Mouse (Mus musculus) liver, embryonic 16.5 days (tissue): ENCODE results near the gene Sun2. TPM values are rescaled to one million over a fixed set of nuclear protein-coding genes. Genes with fewer than 3 reads are reported as not detected.

Source experiments
- ATAC-seq: fragments of 200-750 bp; cut with Nextera tagmentation; 2 replicates; pipeline ENCODE4 v1.8.0; 2017; ENCODE audit warnings: low read depth, mild to moderate bottlenecking, moderate number of reproducible peaks, moderate library complexity
- H3K27ac ChIP-seq: fragments of 300-500 bp; sonication (generic); 2 replicates; pipeline ENCODE4 v1.5.1; 2014; ENCODE audit warnings: mild to moderate bottlenecking, low read length
- H3K27me3 ChIP-seq: fragments of 300-500 bp; sonication (generic); 2 replicates; pipeline ENCODE4 v1.6.1; 2014; ENCODE audit warnings: low read depth, low read length, mixed read lengths; ENCODE audit not compliant: control insufficient read depth, insufficient read depth
- H3K36me3 ChIP-seq: fragments of 300-500 bp; sonication (generic); 2 replicates; pipeline ENCODE4 v1.6.1; 2014; ENCODE audit warnings: mild to moderate bottlenecking; ENCODE audit not compliant: control insufficient read depth, insufficient read depth
- H3K4me1 ChIP-seq: fragments of 300-500 bp; sonication (generic); 2 replicates; pipeline ENCODE4 v1.6.1; 2014; ENCODE audit warnings: low read depth, low read length, mixed read lengths; ENCODE audit not compliant: control insufficient read depth
- H3K4me2 ChIP-seq: fragments of 300-500 bp; sonication (generic); 2 replicates; pipeline ENCODE4 v1.6.1; 2014; ENCODE audit warnings: low read depth, low read length, mixed read lengths
- H3K4me3 ChIP-seq: fragments of 300-500 bp; sonication (generic); 2 replicates; pipeline ENCODE4 v1.5.1; 2014; ENCODE audit warnings: low read depth, mild to moderate bottlenecking, low read length
- H3K9ac ChIP-seq: fragments of 300-500 bp; sonication (generic); 2 replicates; pipeline ENCODE4 v1.6.1; 2014; ENCODE audit warnings: low read depth, low read length
- H3K9me3 ChIP-seq: fragments of 300-500 bp; sonication (generic); replicated peaks from 2 replicates; pipeline ENCODE4 v1.6.1; 2016; ENCODE audit warnings: low read length; ENCODE audit not compliant: control insufficient read depth
- WGBS: fragments of 180-500 bp; shearing (Covaris S2); extraction: QIAGEN DNeasy Blood & Tissue Kit; methylation state at CpG from one replicate; pipeline ENCODE4 v1.1.7; 2014; ENCODE audit not compliant: insufficient replicate concordance; 5-methylcytosine and 5-hydroxymethylcytosine counted together
- polyA plus RNA-seq: library from polyadenylated mRNA; unstranded; fragments of >200 nt; fragmentation: Nextera tagmentation; extraction: Ambion mirVana; gene quantifications from 2 replicates; pipeline ENCODE4 v1.2.1, GENCODE M21; 2015

Sun2 gene
- polyA plus RNA-seq, 1 experiment from 2014 or later = 3.0 TPM

GRCm38 (mm10) chr15:79763601-79764246, 21.4 kb upstream of the Sun2 start:
- ATAC-seq = no peak
- H3K27ac ChIP-seq = no peak overlapping the region
- no peak overlapping the region for H3K4me2 ChIP-seq
- 77% methylated on average over 7 of the region's 7 CpGs for WGBS
- H3K27me3 ChIP-seq = no peaks in the 10 kb centered on the region
- no peak overlapping the region for H3K9ac ChIP-seq
- no peak overlapping the region for H3K4me3 ChIP-seq
- no peaks in the 10 kb centered on the region for H3K36me3 ChIP-seq
- H3K4me1 ChIP-seq = no peaks in the 10 kb centered on the region; the same call in 1 of the 2 replicates
- no peaks in the 10 kb centered on the region for H3K9me3 ChIP-seq

- no peak overlapping the region for H3K4me3 ChIP-seq
- no peak for ATAC-seq
- H3K9me3 ChIP-seq = no peaks in the 10 kb centered on the region
- no peaks in the 10 kb centered on the region for H3K36me3 ChIP-seq
- H3K4me1 ChIP-seq = no peaks in the 10 kb centered on the region
- 72% methylated on average over 9 of the region's 9 CpGs for WGBS
- no peaks in the 10 kb centered on the region for H3K27me3 ChIP-seq
- no peak overlapping the region for H3K27ac ChIP-seq
- no peak overlapping the region for H3K4me2 ChIP-seq
- H3K9ac ChIP-seq = no peak overlapping the region
Observed at GRCm38 (mm10) chr15:79763001-79763400, 20.7 kb upstream of the Sun2 start.

- H3K9ac ChIP-seq = no peak overlapping the region
- no peak for ATAC-seq
- H3K4me2 ChIP-seq = no peak overlapping the region
- H3K27me3 ChIP-seq = no peaks in the 10 kb centered on the region
- H3K9me3 ChIP-seq = no peaks in the 10 kb centered on the region
- H3K4me1 ChIP-seq = no peaks in the 10 kb centered on the region
- no peak overlapping the region for H3K27ac ChIP-seq
- H3K36me3 ChIP-seq = no peaks in the 10 kb centered on the region
- H3K4me3 ChIP-seq = no peak overlapping the region
- 67% methylated on average over 6 of the region's 6 CpGs for WGBS
Observed at GRCm38 (mm10) chr15:79760956-79761355, 18.6 kb upstream of the Sun2 start.

- H3K9ac ChIP-seq = no peak overlapping the region
- no peak overlapping the region for H3K4me3 ChIP-seq
- no peak overlapping the region for H3K4me2 ChIP-seq
- 58% methylated on average over 3 of the region's 3 CpGs for whole genome bisulfite sequencing
- H3K27ac ChIP-seq = peak overlapping the region; percentile 55; the same call in 1 of the 2 replicates
- H3K27me3 ChIP-seq = no peaks in the 10 kb centered on the region
- H3K4me1 ChIP-seq = no peaks in the 10 kb centered on the region
- H3K9me3 ChIP-seq = no peaks in the 10 kb centered on the region
- no peaks in the 10 kb centered on the region for H3K36me3 ChIP-seq
- peak; percentile 20; the same call in 1 of the 2 replicates for ATAC-seq
Observed at GRCm38 (mm10) chr15:79757118-79757517, 14.8 kb upstream of the Sun2 start.

GRCm38 (mm10) chr15:79755977-79756625, 13.8 kb upstream of the Sun2 start:
- no peaks in the 10 kb centered on the region for H3K4me1 ChIP-seq
- no peaks in the 10 kb centered on the region for H3K9me3 ChIP-seq
- H3K9ac ChIP-seq = no peak overlapping the region
- no peaks in the 10 kb centered on the region for H3K27me3 ChIP-seq
- ATAC-seq = no peak
- 58% methylated on average over 8 of the region's 8 CpGs for WGBS
- H3K4me2 ChIP-seq = no peak overlapping the region
- no peak overlapping the region for H3K27ac ChIP-seq
- no peak overlapping the region for H3K4me3 ChIP-seq
- H3K36me3 ChIP-seq = no peaks in the 10 kb centered on the region

GRCm38 (mm10) chr15:79755176-79755575, 12.8 kb upstream of the Sun2 start:
- no peak overlapping the region for H3K9ac ChIP-seq
- H3K27me3 ChIP-seq = no peaks in the 10 kb centered on the region
- H3K4me2 ChIP-seq = no peak overlapping the region
- no peak overlapping the region for H3K4me3 ChIP-seq
- H3K36me3 ChIP-seq = no peaks in the 10 kb centered on the region
- no peak overlapping the region for H3K27ac ChIP-seq
- H3K4me1 ChIP-seq = no peaks in the 10 kb centered on the region
- 57% methylated on average over 4 of the region's 4 CpGs for WGBS
- H3K9me3 ChIP-seq = no peaks in the 10 kb centered on the region
- no peak for ATAC-seq

- H3K27ac ChIP-seq = no peak overlapping the region
- 45% methylated on average over 4 of the region's 4 CpGs for WGBS
- H3K4me3 ChIP-seq = no peak overlapping the region
- no peaks in the 10 kb centered on the region for H3K36me3 ChIP-seq
- no peak for ATAC-seq
- H3K4me2 ChIP-seq = no peak overlapping the region
- no peaks in the 10 kb centered on the region for H3K9me3 ChIP-seq
- H3K27me3 ChIP-seq = no peaks in the 10 kb centered on the region
- no peak overlapping the region for H3K9ac ChIP-seq
- no peaks in the 10 kb centered on the region for H3K4me1 ChIP-seq
Observed at GRCm38 (mm10) chr15:79753873-79754272, 11.5 kb upstream of the Sun2 start.

- H3K9ac ChIP-seq = no peak overlapping the region
- no peak overlapping the region for H3K27ac ChIP-seq
- no peak overlapping the region for H3K4me2 ChIP-seq
- no peaks in the 10 kb centered on the region for H3K4me1 ChIP-seq
- no peak for ATAC-seq
- no peaks in the 10 kb centered on the region for H3K9me3 ChIP-seq
- H3K36me3 ChIP-seq = no peaks in the 10 kb centered on the region
- H3K4me3 ChIP-seq = no peak overlapping the region
- 78% methylated on average over 3 of the region's 3 CpGs for WGBS
- H3K27me3 ChIP-seq = no peaks in the 10 kb centered on the region
Observed at GRCm38 (mm10) chr15:79753420-79753752, 11.1 kb upstream of the Sun2 start.

GRCm38 (mm10) chr15:79752742-79753419, 10.5 kb upstream of the Sun2 start:
- Histone ChIP-seq H3K4me2 (no peak overlapping the region), H3K4me3 (no peak overlapping the region), H3K9ac (no peak overlapping the region), H3K4me1 (no peaks in the 10 kb centered on the region), H3K27ac (no peak overlapping the region), H3K9me3 (no peaks in the 10 kb centered on the region), H3K36me3 (no peaks in the 10 kb centered on the region), H3K27me3 (no peaks in the 10 kb centered on the region)
- WGBS = 17% methylated on average over 11 of the region's 11 CpGs
- no peak for ATAC-seq
